Mouse (Mus musculus) forebrain, embryonic 12.5 days (tissue): ENCODE results near the gene Rxfp1. TPM values are rescaled to one million over a fixed set of nuclear protein-coding genes. Genes with fewer than 3 reads are reported as not detected.
"Not testable (repeated sequence)": the region's sequence is repeated elsewhere in the genome, so short reads cannot be mapped to it uniquely, and the experiment has no call there.

ENCODE experiments used
- ATAC-seq: fragments of 200-750 bp; cut with Nextera tagmentation; 2 replicates; pipeline ENCODE4 v1.8.0; 2017; ENCODE audit warnings: moderate TSS enrichment; ENCODE audit not compliant: low FRiP score
- H3K27ac ChIP-seq: fragments of 300-500 bp; sonication (generic); 2 replicates; pipeline ENCODE4 v1.5.1; 2016; ENCODE audit warnings: mild to moderate bottlenecking
- H3K27me3 ChIP-seq: fragments of 300-500 bp; sonication (generic); 2 replicates; pipeline ENCODE4 v1.6.1; 2016; ENCODE audit warnings: mild to moderate bottlenecking
- H3K36me3 ChIP-seq: fragments of 300-500 bp; sonication (generic); replicated peaks from 2 replicates; pipeline ENCODE4 v1.6.1; 2016; ENCODE audit warnings: mild to moderate bottlenecking
- H3K4me1 ChIP-seq: fragments of 300-500 bp; sonication (generic); 2 replicates; pipeline ENCODE4 v1.6.1; 2016
- H3K4me2 ChIP-seq: fragments of 300-500 bp; sonication (generic); 2 replicates; pipeline ENCODE4 v1.6.1; 2016; ENCODE audit warnings: mild to moderate bottlenecking, moderate library complexity
- H3K4me3 ChIP-seq: fragments of 300-500 bp; sonication (generic); replicated peaks from 2 replicates; pipeline ENCODE4 v1.5.1; 2016; ENCODE audit warnings: mild to moderate bottlenecking
- H3K9ac ChIP-seq: fragments of 300-500 bp; sonication (generic); 2 replicates; pipeline ENCODE4 v1.6.1; 2016; ENCODE audit warnings: mild to moderate bottlenecking
- H3K9me3 ChIP-seq: fragments of 300-500 bp; sonication (generic); 2 replicates; pipeline ENCODE4 v1.6.1; 2016
- WGBS: fragments of 180-500 bp; shearing (Covaris S2); methylation state at CpG from one replicate; pipeline ENCODE4 v1.1.7; 2016; 5-methylcytosine and 5-hydroxymethylcytosine counted together
- polyA plus RNA-seq: library from polyadenylated mRNA; unstranded; fragments of >200 nt; fragmentation: Nextera tagmentation; extraction: Ambion mirVana; gene quantifications from 2 replicates; pipeline ENCODE4 v1.2.1, GENCODE M21; 2016

Gene Rxfp1
- polyA plus RNA-seq, 1 experiment from 2014 or later: not detected

DNA sequence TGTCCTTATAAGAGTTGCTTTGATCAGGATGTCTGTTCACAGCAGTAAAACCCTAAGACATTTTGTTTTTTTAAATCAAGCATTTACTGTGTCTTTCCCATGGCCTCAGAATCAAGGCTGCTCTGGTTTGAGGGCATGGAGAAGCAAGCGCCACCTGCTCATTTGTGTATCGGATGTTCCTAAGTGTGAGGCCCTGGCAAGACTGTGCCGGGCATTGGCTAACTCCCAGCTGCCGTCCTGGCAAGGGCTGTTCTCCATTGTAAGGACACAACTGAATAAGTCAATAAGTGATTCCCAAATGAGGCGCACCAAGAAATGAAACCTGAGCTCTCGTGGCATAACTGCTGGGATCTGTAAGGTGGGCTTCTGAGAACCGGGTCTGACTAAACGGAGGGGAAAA is 31.2 kb downstream of the Rxfp1 start:
- Histone ChIP-seq H3K36me3 (no peaks in the 10 kb centered on the region), H3K9me3 (no peaks in the 10 kb centered on the region), H3K27me3 (no peaks in the 10 kb centered on the region), H3K4me3 (no peak overlapping the region), H3K4me1 (no peaks in the 10 kb centered on the region), H3K27ac (no peak overlapping the region), H3K9ac (no peak overlapping the region), H3K4me2 (no peak overlapping the region)
- no peak for ATAC-seq
- WGBS: 88% methylated on average over 8 of the region's 8 CpGs

DNA sequence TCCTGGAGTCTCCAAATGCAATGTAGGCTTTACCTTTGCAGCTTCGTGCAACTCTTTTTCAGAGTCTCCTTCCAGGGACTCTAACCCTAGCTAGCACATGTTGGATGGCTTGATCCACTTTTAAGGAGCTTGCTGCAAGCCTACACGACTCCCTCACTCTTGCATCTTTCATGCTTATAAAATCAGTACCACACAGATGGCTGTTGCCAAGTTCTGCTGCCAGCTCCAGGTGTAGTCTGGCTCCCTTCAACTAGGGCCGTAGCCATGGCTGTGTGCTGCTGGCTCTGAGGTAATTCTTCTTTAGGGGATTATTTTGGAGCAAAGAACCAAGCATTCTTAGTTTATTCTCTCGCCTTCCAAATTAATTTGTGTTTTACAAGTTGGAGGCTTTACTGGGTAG is 34.5 kb downstream of the Rxfp1 start:
- Histone ChIP-seq H3K27ac (no peak overlapping the region), H3K9me3 (no peaks in the 10 kb centered on the region), H3K36me3 (no peaks in the 10 kb centered on the region), H3K4me1 (no peaks in the 10 kb centered on the region), H3K4me2 (no peak overlapping the region), H3K9ac (no peak overlapping the region), H3K4me3 (no peak overlapping the region), H3K27me3 (no peaks in the 10 kb centered on the region)
- no peak for ATAC-seq
- WGBS: 87% methylated on average over 4 of the region's 4 CpGs

DNA sequence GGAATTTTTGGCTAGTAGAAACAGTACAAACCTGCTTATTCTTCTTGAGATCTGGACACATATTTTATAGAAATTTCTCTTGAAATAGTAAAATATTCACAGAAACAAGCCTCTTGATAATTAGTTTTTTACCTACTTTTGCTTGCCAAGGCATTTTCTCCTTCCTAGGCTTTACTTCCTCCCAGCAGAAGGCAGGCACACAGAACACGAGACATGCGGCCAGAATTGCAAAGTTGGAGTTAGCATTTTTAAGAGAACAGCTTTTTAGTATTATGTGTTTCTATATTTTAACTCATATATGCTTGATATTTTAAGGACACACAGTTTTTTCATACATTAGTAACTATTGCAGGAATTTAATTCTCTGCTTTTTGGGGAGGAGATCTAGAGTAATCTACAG is 45.7 kb downstream of the Rxfp1 start:
- no peaks in the 10 kb centered on the region for H3K4me1 ChIP-seq
- ATAC-seq: no peak
- no peak overlapping the region for H3K27ac ChIP-seq
- no peak overlapping the region for H3K4me2 ChIP-seq
- H3K36me3 ChIP-seq: no peaks in the 10 kb centered on the region
- no peaks in the 10 kb centered on the region for H3K9me3 ChIP-seq
- H3K9ac ChIP-seq: no peak overlapping the region
- 98% methylated on average over 2 of the region's 2 CpGs for WGBS
- H3K4me3 ChIP-seq: no peak overlapping the region
- H3K27me3 ChIP-seq: no peaks in the 10 kb centered on the region

DNA sequence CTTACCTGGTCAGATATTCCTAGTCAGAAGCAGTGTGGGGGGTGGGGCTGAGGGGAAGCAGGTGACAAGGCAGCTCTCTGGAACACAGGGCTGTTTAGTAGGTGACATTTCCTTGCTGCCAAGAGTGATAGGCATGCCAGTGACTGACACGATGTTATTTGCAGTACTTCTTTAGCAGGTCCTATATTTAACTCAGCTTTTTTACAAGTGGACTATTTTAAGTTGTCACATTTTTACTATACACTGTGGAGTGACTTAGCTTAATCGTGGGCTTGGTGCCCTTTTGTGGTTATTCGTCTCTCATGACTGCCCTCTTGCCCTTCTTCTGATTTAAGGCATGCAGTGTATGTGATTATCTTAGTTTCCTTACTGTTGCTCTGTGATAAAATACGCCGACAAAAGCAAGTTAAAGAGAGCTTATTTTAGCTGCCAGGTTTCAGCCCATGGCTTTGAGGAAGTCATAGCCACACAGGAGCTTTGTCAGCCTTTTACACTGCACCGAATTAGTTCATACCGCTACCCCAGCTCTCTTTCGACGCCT is 47.5 kb downstream of the Rxfp1 start:
- Histone ChIP-seq H3K4me1 (no peaks in the 10 kb centered on the region), H3K9me3 (no peaks in the 10 kb centered on the region), H3K27ac (no peak overlapping the region), H3K4me3 (no peak overlapping the region), H3K27me3 (no peaks in the 10 kb centered on the region), H3K9ac (no peak overlapping the region), H3K36me3 (no peaks in the 10 kb centered on the region), H3K4me2 (no peak overlapping the region)
- WGBS: 91% methylated on average over 9 of the region's 9 CpGs
- no peak for ATAC-seq

DNA sequence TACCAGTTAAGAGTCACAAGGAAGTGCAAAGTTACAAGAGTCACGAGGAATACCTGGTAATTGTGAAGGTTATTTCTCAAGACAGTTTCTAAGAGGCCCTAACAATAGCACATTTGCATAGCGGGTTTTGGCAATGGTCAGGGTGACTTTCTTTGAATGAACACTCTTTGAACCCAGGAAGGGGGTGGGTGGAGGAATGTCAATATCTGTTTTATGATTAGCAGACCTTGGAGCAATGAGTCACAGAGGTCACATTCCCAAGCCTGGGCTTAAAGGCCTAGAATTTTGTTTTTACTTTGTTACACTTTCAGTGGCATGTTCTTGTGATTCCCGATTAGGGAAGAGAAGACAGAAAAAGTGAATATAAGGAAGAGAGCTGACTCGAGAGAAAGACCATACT is 49.6 kb downstream of the Rxfp1 start:
- H3K4me2 ChIP-seq, H3K9me3 ChIP-seq, H3K27ac ChIP-seq, H3K4me3 ChIP-seq, ATAC-seq, H3K9ac ChIP-seq, H3K27me3 ChIP-seq, H3K36me3 ChIP-seq, H3K4me1 ChIP-seq: not testable (repeated sequence)
- 75% methylated on average over 4 of the region's 4 CpGs for WGBS

DNA sequence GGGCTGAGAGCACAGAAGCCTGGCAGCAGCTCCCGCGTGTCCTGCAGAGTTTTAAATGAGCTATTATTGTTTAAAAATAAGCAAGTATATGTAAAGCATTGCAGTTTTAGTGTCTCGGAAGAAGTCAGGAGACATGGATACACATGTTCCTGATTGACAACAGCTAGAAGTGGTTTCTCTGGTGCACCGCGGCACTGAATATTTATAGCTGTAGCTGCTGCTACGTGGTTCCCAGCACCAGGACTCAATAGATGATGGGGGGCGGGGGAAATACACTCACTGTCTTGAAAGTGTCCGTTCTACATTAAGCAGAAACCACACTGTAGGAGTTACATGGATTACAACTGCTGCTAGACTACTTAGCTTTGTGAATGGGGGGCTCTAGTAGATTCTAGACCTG is 54.2 kb downstream of the Rxfp1 start:
- no peak overlapping the region for H3K27ac ChIP-seq
- no peak overlapping the region for H3K4me2 ChIP-seq
- H3K27me3 ChIP-seq: no peaks in the 10 kb centered on the region
- 79% methylated on average over 8 of the region's 8 CpGs for WGBS
- no peaks in the 10 kb centered on the region for H3K9me3 ChIP-seq
- no peak overlapping the region for H3K4me3 ChIP-seq
- no peak overlapping the region for H3K9ac ChIP-seq
- ATAC-seq: no peak
- H3K36me3 ChIP-seq: no peaks in the 10 kb centered on the region
- H3K4me1 ChIP-seq: no peaks in the 10 kb centered on the region

DNA sequence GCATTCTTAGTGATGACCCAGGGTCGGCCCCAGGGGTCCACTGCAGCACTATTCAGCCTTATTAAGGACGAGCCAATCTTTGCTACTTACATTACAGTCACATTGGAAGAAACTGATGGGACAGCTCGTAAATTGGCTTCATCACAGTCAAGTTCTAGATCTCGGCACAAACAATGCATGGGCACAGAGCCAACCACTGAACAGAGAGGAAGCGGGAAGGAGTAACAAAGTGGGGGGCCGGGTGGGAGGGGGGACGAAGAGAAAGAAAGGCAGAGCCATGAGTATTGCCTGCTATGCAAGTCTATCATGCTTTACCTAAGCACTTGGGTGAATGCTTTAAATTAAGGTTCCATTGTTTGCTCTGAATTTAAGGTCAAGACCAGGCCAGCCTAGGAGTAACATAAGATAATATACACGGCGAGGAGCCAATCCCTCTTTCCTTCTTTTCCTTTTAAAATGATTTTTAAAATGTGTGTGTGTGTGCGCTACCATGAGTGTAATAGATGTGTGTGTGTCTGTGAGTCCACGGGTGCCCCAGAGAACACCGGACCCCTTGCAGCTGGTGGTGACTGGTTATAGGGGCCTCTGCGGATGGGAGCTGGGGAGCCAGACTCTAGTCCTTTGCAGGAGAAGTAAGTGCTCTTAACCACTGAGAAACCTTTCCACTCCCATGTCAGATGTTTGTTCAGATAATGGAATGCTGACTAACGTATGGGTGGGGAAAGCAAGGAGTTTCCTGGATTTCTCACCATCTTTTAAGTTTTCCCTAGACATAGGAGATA is 55.1 kb downstream of the Rxfp1 start:
- H3K9me3 ChIP-seq: no peaks in the 10 kb centered on the region
- 61% methylated on average over 14 of the region's 14 CpGs for WGBS
- no peak overlapping the region for H3K27ac ChIP-seq
- H3K9ac ChIP-seq: no peak overlapping the region
- no peak overlapping the region for H3K4me2 ChIP-seq
- no peaks in the 10 kb centered on the region for H3K4me1 ChIP-seq
- H3K4me3 ChIP-seq: no peak overlapping the region
- H3K36me3 ChIP-seq: no peaks in the 10 kb centered on the region
- ATAC-seq: no peak
- no peaks in the 10 kb centered on the region for H3K27me3 ChIP-seq

DNA sequence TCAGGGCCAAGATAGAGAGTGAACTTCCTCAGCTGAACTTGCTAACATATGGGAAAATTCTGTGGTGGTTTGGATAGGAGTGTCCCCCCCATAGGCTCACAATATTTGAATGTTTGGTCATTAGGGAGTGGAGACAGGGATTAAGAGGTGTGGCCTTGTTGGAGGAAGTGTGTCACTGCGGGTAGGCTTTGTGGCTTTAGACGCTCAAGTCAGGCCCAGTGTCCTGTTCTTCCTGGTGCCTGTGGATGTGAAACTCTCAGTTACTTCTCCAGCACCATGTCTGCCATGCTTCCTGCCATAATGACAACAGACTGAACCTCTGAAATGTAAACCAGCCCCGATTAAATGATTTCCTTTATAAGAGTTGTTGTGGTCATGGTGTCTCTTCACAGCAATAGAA is 61.3 kb downstream of the Rxfp1 start:
- Histone ChIP-seq H3K9me3 (no peaks in the 10 kb centered on the region), H3K9ac (no peak overlapping the region), H3K27me3 (no peaks in the 10 kb centered on the region), H3K4me3 (no peak overlapping the region), H3K4me2 (no peak overlapping the region), H3K36me3 (no peaks in the 10 kb centered on the region), H3K4me1 (no peaks in the 10 kb centered on the region), H3K27ac (no peak overlapping the region)
- 82% methylated on average over 3 of the region's 3 CpGs for WGBS
- ATAC-seq: no peak

DNA sequence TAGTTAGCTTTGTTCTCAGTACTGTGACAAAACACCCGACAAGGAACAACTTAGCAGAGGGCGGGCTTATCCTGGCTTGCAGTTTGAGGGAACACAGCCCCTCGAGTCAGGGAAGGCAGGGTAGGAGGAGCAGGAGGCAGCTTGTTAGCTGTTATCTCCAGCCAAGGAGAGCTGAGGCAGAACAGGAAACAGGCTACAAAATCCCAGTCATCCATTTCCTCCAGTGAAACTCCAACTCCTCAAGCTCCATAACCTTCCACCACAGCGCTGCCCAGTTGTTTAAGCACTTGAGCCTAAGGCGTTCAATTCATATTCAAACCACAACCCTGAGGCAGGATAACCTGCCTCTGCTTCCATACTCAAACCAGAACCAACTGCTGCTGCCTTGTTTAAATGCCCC is 63.0 kb downstream of the Rxfp1 start:
- Histone ChIP-seq H3K4me2 (no peak overlapping the region), H3K9ac (no peak overlapping the region), H3K4me3 (no peak overlapping the region), H3K27ac (no peak overlapping the region), H3K27me3 (no peaks in the 10 kb centered on the region), H3K9me3 (no peaks in the 10 kb centered on the region), H3K36me3 (no peaks in the 10 kb centered on the region), H3K4me1 (no peaks in the 10 kb centered on the region)
- no peak for ATAC-seq
- WGBS: 84% methylated on average over 5 of the region's 5 CpGs

DNA sequence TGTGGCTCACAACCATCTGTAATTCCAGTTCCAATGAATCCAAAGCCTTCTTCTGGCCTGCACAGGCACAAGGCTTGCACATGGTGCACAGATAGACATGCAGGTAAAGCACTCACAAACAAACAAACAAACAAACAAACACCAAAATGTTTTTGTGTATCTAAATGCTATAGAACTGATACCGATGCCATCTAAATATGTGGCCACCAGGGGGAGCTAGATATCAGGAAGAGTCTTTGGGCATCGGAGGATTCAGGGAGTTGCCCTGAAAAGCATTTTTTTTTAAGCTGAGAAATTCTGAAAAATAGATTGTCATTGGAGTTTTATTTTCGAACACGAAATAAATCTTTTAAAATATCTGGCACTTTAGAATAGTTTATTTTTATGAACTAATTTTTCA is 64.6 kb downstream of the Rxfp1 start:
- 19% methylated on average over 4 of the region's 4 CpGs for WGBS
- Histone ChIP-seq H3K27ac (no peak overlapping the region), H3K4me3 (no peak overlapping the region), H3K9me3 (no peaks in the 10 kb centered on the region), H3K4me2 (no peak overlapping the region), H3K27me3 (no peaks in the 10 kb centered on the region), H3K9ac (no peak overlapping the region), H3K36me3 (no peaks in the 10 kb centered on the region), H3K4me1 (no peaks in the 10 kb centered on the region)
- no peak for ATAC-seq

DNA sequence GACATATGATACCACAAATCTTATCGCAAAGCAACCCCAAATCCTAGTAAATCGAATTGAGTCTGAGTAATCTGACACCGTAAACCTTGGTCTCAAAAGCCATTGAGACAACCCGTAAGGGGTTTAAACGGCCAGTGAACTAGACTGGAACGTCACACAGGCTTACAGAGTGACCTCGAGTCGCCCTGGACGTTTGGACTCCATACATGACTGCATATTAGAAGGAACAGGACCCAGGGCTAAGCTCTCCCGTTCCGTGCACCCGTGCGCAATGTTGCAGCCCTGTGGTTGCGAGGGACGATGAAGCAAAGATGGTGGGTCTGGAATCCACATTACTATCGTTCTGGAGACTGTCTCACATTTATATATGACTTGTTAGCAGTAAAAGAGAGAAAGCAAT is 65.5 kb downstream of the Rxfp1 start:
- no peak overlapping the region for H3K4me3 ChIP-seq
- no peaks in the 10 kb centered on the region for H3K9me3 ChIP-seq
- H3K27ac ChIP-seq: no peak overlapping the region
- no peaks in the 10 kb centered on the region for H3K27me3 ChIP-seq
- H3K4me1 ChIP-seq: no peaks in the 10 kb centered on the region
- WGBS: 78% methylated on average over 16 of the region's 16 CpGs
- no peak overlapping the region for H3K9ac ChIP-seq
- no peak overlapping the region for H3K4me2 ChIP-seq
- H3K36me3 ChIP-seq: no peaks in the 10 kb centered on the region
- ATAC-seq: no peak

DNA sequence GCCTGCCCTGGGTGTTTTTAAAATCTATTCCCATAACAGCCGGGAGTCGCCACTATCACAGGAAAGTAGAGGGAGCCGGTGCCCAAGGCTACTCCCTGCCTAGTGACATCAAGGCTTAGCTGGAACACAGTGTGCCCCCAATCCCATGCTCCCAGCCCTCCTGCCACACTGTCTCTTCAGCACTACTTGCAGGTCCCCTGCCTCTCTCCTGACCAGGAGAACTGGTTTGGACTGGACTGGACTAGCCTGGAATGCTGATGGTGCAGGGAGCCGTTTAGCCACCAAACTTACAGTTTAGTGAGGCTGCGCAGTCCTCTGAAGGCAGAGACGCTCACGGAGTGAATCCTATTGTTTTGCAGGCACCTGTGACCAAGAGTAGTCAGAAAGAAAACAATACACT is 67.1 kb downstream of the Rxfp1 start:
- 76% methylated on average over 7 of the region's 7 CpGs for WGBS
- Histone ChIP-seq H3K9me3 (no peaks in the 10 kb centered on the region), H3K4me1 (no peaks in the 10 kb centered on the region), H3K36me3 (no peaks in the 10 kb centered on the region), H3K27ac (no peak overlapping the region), H3K9ac (no peak overlapping the region), H3K4me3 (no peak overlapping the region), H3K27me3 (no peaks in the 10 kb centered on the region), H3K4me2 (no peak overlapping the region)
- no peak for ATAC-seq

DNA sequence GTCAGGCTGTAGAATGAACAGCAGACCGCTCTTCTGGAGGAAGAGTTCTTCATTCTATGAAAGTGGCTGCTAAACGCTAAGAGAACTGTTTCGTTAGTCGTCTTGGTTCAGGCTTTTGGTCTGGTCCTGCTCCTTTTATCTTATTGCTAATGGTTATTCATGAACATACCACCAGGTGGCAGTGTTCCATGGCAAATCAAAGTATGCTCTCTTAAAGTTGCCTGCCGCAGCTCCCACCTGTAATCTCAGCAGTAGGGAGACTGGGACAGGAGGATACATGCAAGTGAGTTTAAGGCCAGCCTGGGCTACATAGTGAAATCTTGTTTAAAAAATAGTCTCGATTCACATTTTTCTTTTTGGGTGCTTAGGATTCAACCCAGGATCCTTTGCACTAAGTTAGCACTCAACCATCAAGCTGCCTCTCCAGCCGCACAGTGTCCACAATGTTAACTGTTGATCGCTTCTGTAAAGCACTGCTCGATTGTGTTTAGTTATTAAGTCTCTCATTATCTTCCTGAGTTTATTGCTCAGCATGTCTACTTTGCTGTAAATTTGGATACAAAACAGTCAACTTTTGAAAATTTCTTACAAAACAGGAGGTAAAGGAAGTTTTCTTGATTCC is 72.8 kb downstream of the Rxfp1 start:
- no peaks in the 10 kb centered on the region for H3K36me3 ChIP-seq
- ATAC-seq: peak; percentile 67
- WGBS: 41% methylated on average over 9 of the region's 9 CpGs
- H3K4me1 ChIP-seq: no peaks in the 10 kb centered on the region
- H3K4me2 ChIP-seq: no peak overlapping the region
- no peaks in the 10 kb centered on the region for H3K9me3 ChIP-seq
- H3K9ac ChIP-seq: no peak overlapping the region
- no peak overlapping the region for H3K4me3 ChIP-seq
- H3K27me3 ChIP-seq: no peaks in the 10 kb centered on the region
- H3K27ac ChIP-seq: no peak overlapping the region
